Mouse (Mus musculus): ENCODE results near the gene Zfand6.

- TF ChIP-seq POLR2A (IDR thresholded peaks at IDR 0.05; ENCODE audit: borderline replicate concordance, low read depth, low read length): no peak
- TF ChIP-seq CTCF (IDR thresholded peaks at IDR 0.05; ENCODE audit: low read depth, low read length): no peak
These were observed 70.8 kb downstream of the Zfand6 start for GRCm38 (mm10) chr7:84618951-84619350.

Measured in bone marrow macrophage, adult 2 months (primary cell).